ENCODE assay signal across 19 mouse cellular contexts in the genomic region with DNA sequence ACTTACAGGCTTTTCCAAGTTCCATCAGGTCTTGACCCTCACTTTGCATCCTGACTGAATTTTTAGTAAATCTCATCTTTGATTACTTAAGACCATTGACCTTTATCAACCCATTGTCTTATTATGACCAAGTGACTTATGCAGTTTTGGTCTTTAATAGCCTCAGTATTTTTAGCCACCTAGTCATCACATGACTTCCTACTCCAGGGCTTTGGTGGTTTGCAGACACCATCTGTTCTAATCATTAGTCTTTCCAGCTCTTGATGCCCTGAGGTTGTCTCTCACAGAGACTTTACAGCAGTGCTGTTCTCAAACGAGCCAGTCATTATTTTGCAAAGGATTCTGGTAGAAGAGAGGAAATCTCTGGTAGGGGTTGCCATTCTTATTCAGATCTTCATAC.
"Had no signal": no experiment of that assay in that cellular context is flagged by ENCODE, and none has a peak within 500 bp of the region (broad histone marks: within the 10 kb centered on the region; RNA-seq: fewer than 3 reads in every experiment).

No protein-coding gene starts in this region.

- H3K4me3 ChIP-seq: lung, embryonic 15.5 days; megakaryocyte, embryonic 14.5 days; midbrain, embryonic 13.5 days; midbrain, embryonic 15.5 days; neural tube, embryonic 12.5 days; stomach, embryonic 15.5 days had no signal

- ATAC-seq: liver, postnatal 0 days; lung, postnatal 0 days; midbrain, embryonic 13.5 days; midbrain, embryonic 15.5 days had no signal

- H3K27me3 ChIP-seq: lung, embryonic 15.5 days; megakaryocyte, embryonic 14.5 days; midbrain, embryonic 13.5 days; midbrain, embryonic 15.5 days; neural tube, embryonic 12.5 days; stomach, embryonic 15.5 days had no signal

- H3K9me3 ChIP-seq: lung, embryonic 15.5 days; megakaryocyte, embryonic 14.5 days; midbrain, embryonic 13.5 days; midbrain, embryonic 15.5 days; neural tube, embryonic 12.5 days; stomach, embryonic 15.5 days had no signal

- H3K27ac ChIP-seq: lung, embryonic 15.5 days; macrophage; midbrain, embryonic 13.5 days; midbrain, embryonic 15.5 days; neural tube, embryonic 12.5 days; stomach, embryonic 15.5 days; stomach, postnatal 0 days had no signal

- H3K36me3 ChIP-seq: lung, embryonic 15.5 days; midbrain, embryonic 13.5 days; midbrain, embryonic 15.5 days; neural tube, embryonic 12.5 days; stomach, embryonic 15.5 days had no signal

- H3K4me2 ChIP-seq: lung, embryonic 15.5 days; midbrain, embryonic 11.5 days; midbrain, embryonic 13.5 days; midbrain, embryonic 15.5 days; neural tube, embryonic 12.5 days; stomach, embryonic 15.5 days had no signal

- H3K4me1 ChIP-seq: lung, embryonic 15.5 days; midbrain, embryonic 13.5 days; midbrain, embryonic 15.5 days; neural tube, embryonic 12.5 days; stomach, embryonic 15.5 days had no signal

- H3K9ac ChIP-seq: liver, postnatal 0 days; lung, embryonic 15.5 days; midbrain, embryonic 13.5 days; midbrain, embryonic 15.5 days; neural tube, embryonic 12.5 days; stomach, embryonic 15.5 days had no signal

- DNase-seq: liver, postnatal 0 days; lung, adult 2 months; lung, postnatal 14 days; lung, postnatal 36 days; right cerebral cortex, postnatal 14 days; spleen, adult 18-20 months; thymus, adult 2 months; thymus, postnatal 25 days; thymus, postnatal 4 days had no signal
